Mouse (Mus musculus) kidney, postnatal 36 days (tissue): ENCODE measurements at regions not wholly inside any gene's neighbourhood (a gene's known extent, or its start where the extent isn't known, plus 50 kb on each side); places are given as distances from the start of the nearest gene placed in this dataset.

Experiments
- DNase-seq, 2 experiments: peaks; one replicate each; pipeline ENCODE4 v3.0.0; 2021 to 2022; ENCODE audit warnings: mixed read lengths in 2 of 2

- no peak for DNase-seq
Observed at GRCm38 (mm10) chr9:49946857-49947256, 148.1 kb upstream of the Ncam1 start.

GRCm38 (mm10) chr9:49935555-49936376 lies 137.0 kb upstream of the Ncam1 start:
- DNase-seq: no peak

DNA sequence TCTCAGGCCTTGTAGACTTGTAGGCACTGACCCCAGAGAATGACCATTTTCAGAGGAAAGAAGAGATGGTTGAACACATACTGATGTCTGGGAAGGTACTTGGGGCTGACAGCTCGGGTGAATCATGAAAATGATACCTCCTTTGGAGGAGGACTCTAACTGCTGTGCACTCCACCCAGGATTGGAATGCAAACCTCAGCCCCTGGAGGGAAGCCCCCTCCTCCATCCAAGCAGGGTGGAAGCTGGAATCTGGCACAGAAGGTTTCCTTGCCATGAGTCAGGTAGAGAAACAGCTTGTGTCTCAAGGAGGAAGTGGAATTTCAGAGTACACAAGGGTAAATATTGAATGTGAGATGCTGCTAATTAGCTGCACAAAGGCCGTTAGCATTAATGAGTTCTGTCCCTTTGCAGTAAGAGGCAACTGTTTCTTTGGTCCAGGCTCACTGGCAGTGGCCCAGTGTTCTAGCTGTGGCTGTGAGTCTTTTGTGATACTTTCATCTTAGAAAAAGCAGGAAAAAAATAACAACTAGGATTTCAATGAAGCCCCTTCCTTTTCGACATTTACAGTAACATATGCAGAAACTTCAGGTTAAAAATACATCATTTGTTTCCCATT lies 129.4 kb upstream of the Ncam1 start:
- no peak for DNase-seq

DNA sequence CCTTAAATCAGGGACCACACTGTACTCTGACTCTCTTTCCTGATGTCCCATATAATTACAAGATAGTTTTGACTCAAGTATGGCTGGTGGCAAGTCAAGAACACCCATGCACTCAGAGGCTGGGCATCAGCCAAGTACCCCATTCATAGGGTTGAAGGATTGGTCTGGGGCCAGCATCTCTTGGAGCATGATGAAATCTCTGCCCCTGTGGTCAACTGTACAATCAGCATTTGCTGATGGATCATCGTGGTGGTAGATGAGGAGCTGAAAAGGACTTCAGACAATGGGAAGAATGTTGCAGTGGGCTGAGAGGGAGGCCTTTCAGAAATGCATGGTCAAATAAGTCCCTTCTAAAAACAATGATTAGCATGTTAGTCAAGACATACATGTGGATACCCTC lies 128.6 kb upstream of the Ncam1 start:
- no peak for DNase-seq

GRCm38 (mm10) chr9:49925796-49926195 lies 127.1 kb upstream of the Ncam1 start:
- DNase-seq: no peak

- peak; percentile 73 to 77 for DNase-seq
Observed at GRCm38 (mm10) chr9:49923981-49924501, 125.3 kb upstream of the Ncam1 start.

DNA sequence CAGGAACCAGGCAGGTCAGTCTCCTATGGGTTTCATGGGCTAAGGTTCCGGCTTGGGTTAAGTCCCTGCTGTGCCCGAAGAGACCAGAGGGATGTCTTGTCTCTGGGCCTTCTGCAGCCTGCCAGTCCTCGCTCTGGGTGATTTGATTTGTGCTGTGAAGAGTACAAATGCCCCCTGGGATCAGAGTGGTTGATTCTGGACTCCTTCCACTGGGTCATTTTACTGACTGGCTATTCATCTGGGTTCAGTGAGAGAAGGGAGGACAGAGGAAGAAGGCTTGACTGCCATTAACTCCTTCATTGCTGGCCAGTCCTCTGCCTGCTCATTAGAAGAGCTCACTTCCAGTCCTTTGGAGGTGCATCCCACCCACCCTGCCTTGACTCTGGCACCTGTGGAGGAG lies 124.0 kb upstream of the Ncam1 start:
- DNase-seq: no peak

DNA sequence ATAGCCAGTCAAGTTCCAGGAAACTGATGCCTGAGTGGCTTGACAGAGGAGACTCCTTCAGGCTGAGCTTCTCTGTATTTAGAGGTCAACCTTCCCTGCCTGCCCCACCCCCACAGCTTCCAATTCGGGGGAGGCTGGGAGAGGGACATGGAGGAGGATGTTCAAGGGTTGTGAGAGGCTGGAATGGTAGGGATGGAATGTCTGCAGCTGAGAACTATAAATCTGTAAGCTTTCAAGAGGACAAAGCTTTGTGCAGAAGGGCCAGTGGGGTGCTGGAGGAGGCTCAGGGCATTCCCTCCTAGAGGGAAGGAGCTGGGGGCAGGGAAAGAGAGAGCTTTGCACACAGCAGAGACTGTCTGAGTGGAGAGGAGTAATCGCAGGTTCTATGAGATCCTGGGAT lies 123.4 kb upstream of the Ncam1 start:
- peak in 1 of 2 experiments; percentile 37 for DNase-seq

- DNase-seq: no peak
Observed at GRCm38 (mm10) chr9:49921306-49921705, 122.6 kb upstream of the Ncam1 start.

DNA sequence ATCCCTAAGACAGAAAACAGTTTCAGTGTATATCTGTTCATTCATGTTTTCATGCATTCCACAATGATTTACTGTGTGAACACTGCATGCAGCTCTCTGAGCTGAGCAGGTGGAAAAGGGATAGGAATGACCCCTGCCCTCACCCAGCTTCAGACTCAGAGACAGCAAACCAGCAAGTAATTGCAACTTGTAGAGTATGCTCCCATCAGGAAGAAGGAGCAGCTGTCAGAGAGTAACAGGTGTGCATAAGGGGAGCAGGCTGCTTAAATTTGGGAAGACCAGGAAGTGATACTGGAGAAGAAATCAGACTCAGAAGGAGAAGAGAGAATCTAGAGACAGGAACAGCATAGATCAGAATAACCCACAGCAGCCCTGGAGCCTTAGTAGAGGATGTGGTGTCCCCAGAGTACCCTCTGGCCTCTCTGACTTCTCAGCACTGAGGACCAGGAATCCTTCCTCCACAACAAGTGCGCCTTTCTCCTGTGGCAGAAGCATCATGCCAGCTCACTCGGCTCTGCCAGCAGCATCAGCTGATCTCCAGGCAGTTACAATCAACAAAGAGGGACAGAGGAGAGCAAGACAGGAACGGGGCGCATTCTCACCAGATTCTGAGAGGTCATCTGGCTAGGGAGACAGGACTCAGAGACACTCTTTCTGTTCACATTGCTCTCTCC lies 116.5 kb upstream of the Ncam1 start:
- no peak for DNase-seq

DNA sequence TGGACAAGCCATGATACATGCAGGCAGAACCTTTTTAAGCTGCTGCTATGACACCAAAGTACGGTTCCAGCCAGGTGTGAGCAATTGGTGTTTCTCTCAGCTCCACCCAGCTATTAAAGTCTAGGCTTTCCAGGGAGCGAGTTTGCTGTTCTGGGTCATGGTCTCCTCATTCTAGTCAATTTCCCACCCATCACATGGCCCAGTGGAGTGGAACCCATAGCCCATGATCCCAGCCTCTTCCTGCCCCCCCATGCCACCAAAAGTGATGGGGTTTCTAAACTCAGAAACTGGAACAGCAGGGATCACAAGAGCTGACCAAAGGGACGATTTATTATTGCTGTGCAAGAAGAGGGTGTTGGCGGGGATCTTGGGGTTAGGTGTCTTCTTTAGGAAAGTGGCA lies 115.0 kb upstream of the Ncam1 start:
- no peak for DNase-seq

DNA sequence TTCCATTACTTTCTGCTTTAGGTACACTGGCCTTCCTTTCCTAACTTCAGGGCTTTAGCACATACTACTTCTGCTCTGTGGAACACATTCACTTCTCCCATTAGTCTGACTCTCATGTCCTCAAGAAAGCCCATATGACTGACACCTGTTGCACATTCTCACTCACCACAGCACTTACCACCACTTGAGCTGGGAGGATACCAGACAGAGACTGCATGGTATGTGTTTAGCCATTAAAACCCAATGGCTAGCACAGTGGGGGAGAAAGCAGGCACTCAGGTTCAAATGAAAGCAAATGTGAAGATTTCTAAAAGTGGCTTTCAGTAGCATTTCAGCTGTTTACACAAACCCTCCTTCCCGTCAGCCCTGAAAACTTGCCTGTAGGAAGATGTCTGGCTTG lies 113.6 kb upstream of the Ncam1 start:
- no peak for DNase-seq

- DNase-seq: no peak
Observed at GRCm38 (mm10) chr9:49906306-49906705, 107.6 kb upstream of the Ncam1 start.

DNA sequence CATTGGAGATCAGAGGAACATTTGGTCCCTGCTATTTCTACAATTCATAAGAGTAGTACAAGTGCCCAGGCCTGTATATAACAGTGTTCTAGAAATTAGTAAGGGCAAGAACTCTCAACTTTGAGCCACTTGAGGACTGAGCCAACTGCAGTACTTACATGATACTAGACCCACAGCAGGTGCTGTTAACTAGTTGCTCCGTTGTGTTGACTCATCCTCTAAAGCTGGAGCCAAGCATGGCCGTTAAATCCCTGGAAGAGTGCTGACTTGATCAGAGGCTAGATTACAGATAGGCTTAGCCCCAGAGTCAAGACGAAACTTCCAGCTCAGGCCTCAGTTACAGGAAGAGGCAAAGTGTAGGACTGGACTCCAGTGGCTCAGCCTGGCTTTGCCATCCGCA lies 107.0 kb upstream of the Ncam1 start:
- DNase-seq: no peak

DNA sequence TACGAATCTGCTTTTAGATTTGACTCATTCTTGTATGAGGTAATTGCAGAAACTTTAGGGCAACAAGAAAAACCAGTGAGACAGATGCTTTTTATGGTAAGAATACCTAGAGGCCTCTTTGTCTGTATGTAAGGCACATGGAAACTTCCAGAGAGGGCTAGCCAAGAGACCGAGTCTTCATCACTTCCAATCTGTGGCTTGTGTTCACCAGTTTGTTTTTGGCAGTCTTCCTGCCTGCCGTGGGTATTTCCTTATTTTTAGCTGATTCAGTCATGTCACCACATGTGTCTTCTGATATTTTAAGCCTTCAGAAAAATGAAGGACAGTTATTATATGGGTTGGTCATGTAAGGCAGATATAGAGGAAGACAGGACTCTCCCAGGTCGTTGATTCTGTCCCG lies 100.2 kb upstream of the Ncam1 start:
- no peak for DNase-seq

- DNase-seq: no peak
Observed at GRCm38 (mm10) chr9:49884516-49885343, 86.0 kb upstream of the Ncam1 start.

DNA sequence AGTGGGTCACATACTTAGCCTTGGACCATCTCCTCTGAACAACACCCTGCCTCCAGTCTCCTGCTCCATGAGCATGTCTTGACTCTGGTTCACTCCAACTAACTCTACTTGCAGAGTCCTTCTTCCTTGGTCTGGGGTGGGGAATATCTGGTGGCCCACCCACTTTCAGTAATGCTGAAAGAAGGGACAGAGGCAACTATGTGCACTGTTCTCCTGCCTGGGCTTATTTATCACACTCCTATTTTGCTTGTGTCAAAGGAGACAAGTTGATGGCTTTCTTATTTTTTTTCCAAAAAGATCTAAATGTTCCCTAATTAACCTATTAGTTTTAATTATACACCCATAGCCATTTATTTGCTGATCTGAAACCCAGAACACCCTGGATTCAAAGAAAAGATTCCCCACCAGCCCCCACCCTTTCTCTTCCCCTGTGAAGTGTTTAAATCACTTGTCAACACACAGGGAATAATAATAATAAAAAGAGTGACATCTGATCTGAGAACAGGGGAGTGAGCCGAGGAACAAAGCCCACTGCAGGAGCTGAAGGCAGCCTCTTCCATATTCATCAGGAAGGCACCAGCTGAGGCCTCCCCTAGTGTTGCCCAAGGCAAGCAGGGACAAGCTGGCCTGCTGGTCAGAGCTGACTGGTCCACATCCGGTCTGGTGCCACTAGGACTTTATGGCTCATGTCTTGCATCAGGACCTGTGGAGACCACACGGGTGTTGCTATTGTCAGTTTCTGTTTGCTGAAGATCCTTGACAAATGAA lies 80.8 kb upstream of the Ncam1 start:
- peak in 1 of 2 experiments; percentile 1 for DNase-seq

GRCm38 (mm10) chr9:49874881-49875280 lies 76.2 kb upstream of the Ncam1 start:
- DNase-seq: no peak

DNA sequence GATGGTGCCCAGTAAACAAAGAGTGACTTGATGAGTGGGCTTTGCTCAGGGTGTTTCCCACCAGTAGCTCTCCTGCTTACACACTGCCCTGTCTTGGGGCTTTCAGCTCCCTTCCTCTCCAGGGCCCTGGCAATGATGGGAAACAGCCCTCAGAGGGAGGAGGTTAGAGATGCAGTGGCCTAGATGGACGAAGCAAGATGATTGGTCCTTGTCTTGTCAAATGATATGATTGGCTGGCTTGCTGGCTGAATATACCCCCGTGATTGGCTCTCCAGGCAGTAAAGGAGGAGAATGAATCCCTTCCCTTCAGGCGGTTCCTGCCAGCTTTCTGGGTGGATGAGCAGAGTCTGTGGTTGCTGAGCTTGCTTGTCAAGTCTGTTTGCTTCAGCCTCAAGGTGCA lies 74.8 kb upstream of the Ncam1 start:
- DNase-seq: peak; percentile 8 to 10

DNA sequence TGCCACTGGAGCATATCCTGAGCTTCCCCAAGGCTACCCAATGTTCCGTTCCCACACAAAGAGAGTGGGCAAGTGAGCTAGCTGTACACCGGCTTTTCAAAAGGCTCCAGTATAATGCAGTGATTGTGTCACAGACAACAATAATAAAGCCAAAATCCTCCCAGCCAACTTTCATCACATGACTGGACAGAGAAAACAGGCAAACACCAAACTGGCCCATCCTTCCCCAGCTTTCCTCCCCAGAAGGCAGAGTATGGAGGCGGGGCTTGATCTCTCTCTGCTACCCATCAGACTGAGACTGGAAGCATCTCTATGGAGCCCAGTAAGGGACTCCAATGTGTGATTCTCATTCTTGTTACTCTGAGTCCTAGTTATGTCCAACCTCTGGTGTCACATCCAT lies 52.8 kb upstream of the Ncam1 start:
- DNase-seq: no peak

GRCm38 (mm10) chr9:49849442-49849841 lies 50.7 kb upstream of the Ncam1 start:
- no peak for DNase-seq

DNA sequence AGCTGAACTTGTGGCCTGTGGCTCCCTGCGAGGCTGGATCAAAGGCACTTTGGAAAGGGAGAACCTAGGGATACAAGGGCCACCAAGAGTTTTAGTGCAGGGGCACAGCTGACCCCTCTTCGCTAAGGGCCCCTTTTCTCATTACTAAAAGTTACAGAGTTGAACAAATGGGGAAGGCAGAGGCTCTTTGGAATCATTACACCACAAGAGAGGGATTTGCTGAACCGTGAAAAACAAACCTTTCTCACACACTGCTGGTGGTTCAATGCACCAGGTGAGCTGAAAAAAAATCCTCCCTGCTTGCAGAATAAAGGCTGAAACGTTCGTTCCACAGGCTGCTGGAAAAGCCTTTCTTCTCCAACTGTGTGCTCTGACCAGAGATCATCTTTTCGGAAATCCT lies 50.2 kb upstream of the Ncam1 start:
- no peak for DNase-seq
